Mouse (Mus musculus): Measurements from ENCODE around the gene Morn4. TPM values are rescaled to one million over a fixed set of nuclear protein-coding genes. Genes with fewer than 3 reads are reported as not detected.
A peak's percentile ranks its signal among the peaks of the same experiment; 100 is the strongest.

Gene Morn4
- polyA plus RNA-seq, 1 experiment from 2014 or later = 38.1 TPM

DNA sequence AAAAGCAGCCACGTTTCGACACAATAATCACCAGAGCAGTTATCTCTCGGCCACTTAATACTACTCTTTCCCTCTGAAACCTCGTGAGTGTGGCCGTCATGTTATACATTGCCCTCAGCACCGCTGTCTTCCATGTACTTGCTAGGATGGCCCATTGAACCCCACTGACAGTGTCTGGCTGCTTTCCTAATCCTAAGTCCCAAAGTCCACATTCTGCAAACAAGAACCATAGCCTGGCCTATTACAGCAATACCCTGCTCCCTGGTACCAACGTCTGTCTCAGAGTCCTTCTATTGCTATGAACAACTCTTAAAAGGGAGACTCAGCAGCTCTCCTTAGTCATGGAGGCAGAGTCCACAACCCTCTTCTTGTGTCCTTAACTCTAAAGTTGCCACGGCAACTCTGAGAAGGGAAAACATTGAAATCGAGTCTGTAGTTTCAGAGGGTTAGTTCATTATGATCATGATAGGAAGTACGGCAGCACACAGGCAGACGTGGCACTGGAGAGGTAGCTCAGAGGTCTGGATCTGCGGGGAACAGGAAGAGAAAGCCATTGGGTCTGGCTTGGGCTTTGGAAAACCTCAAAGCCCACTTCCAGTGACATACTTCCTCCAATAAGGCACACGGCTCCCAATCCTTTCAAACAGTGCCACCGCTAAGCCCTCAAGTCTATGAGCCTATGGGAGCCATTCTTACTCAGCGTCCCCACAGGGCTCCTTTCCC lies 14.1 kb downstream of the Morn4 start:
- CTCF ChIA-PET = interaction anchor here (0.6 to 9.4 kb wide), 16 partner anchors 8 to 102 kb away, joined by 3 to 154 read pairs (median 8); partner anchors contain the start of genes 4933411K16Rik, Ankrd2, Hoga1 and Morn4
- in situ Hi-C loops (cut with MboI; ENCODE audit: low pct_unique_long_range_greater_than_20kb) = loop anchor here (5.0 kb wide), 1 partner anchor 40 kb away; no protein-coding TSS in a partner anchor
- no peak for DNase-seq (ENCODE audit: low read depth, low spot score)
- TF ChIP-seq CTCF (IDR thresholded peaks at IDR 0.05) = no peak
- peak; percentile 6 for ATAC-seq
- no peaks in the 10 kb centered on the region for H3K27me3 ChIP-seq
- POLR2A ChIA-PET = interaction anchor here (1.2 to 2.4 kb wide), 2 partner anchors 17 to 37 kb away, joined by 3 to 5 read pairs; no protein-coding TSS in a partner anchor

DNA sequence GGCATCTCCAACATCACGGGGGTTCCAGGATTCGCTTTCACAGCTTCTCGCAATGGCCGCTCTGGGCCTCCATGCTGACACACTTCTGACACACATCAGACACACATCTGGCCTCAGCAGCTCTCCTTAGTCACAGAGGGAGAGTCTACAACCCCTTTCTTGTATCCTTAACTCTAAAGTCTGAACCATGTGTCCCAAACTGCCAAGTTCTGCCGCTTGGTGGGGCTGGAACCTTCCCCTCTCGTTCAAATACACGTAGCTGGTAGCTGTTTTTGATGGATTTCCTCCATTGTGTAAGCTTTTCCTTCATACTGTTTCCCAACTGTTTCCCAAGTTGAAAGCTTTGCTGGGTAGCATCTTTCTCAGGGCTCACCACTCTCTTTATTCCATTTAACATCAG lies 14.9 kb downstream of the Morn4 start:
- ATAC-seq = no peak
- DNase-seq (ENCODE audit: low read depth, low spot score) = no peak
- POLR2A ChIA-PET = interaction anchor here (0.5 to 2.4 kb wide), 2 partner anchors 16 to 35 kb away, joined by 4 to 5 read pairs; no protein-coding TSS in a partner anchor

DNA sequence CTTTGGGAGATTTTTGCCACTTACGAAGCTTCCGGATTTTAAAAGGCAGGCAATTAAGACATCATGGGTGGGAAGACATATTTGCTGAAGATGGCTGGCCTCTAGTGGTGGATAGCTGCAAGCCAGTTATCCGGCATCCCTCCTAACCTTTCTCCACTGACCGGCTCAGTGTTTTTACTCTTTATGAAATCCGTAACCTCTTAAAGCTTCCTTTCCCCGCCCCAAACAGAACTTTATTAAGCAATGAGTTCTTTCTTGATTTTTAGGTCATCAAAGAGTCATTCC lies 17.0 kb downstream of the Morn4 start:
- in situ Hi-C loops (cut with MboI; ENCODE audit: low pct_unique_long_range_greater_than_20kb) = no loop called here

More for the DNA sequence above, 14.9 kb downstream of the Morn4 start:
- CTCF ChIA-PET = interaction anchor here (1.0 to 9.4 kb wide), 9 partner anchors 14 to 95 kb away, joined by 3 to 154 read pairs (median 23); partner anchors contain the start of genes Ankrd2, Hoga1 and Pi4k2a
- no peaks in the 10 kb centered on the region for H3K27me3 ChIP-seq
- in situ Hi-C loops (cut with MboI; ENCODE audit: low pct_unique_long_range_greater_than_20kb) = loop anchor here (5.0 kb wide), 1 partner anchor 39 kb away; no protein-coding TSS in a partner anchor
- no peak for TF ChIP-seq CTCF (IDR thresholded peaks at IDR 0.05)

DNA sequence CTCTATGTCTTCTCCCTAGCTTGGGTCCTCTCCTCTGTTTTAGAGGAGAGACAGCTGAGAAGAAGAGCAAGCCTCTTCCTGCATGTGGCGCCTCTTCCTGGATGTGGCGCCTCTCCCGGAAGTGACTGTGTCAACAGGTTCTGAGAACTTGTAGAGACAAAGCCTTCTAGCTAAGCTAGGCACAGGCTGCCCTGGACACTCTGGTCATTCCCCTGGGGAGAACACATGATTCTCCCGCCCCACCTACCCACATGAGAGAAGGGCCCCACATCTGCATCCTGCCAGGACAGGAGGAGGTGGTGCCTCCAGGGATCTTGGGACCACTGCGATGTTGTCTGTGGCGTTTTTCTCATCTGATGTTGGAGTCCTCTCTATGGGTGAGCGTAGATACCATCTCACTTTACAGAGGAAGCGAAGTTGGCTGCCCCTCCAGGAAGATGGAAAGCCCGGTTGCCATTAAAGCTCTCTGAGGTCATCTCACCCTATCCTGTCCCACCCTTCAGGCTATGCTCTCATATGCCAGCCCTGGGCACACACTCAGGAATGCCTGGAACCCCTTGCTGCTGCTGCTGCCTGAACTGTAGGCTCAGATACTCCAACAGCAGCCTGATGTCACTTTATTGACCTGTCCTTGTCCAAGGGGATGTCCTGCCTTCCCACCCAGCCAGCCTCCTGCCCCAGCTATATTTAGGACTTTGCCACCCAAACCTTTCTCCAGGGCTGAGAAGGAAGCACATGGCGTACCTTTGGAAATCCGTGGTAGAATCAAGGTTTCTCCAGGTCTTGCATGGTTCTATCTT lies 17.5 kb downstream of the Morn4 start:
- ChIA-PET CTCF (interaction anchor here (1.0 to 9.4 kb wide), 11 partner anchors 8 to 113 kb away, joined by 3 to 154 read pairs (median 4); partner anchors contain the start of genes 4933411K16Rik, Ankrd2 and Hoga1), POLR2A (interaction anchor here (1.1 to 1.6 kb wide), 3 partner anchors 13 to 30 kb away, joined by 3 to 4 read pairs (median 4); partner anchors contain the start of gene Pi4k2a)
- no peak for DNase-seq (ENCODE audit: low read depth, low spot score)
- TF ChIP-seq CTCF (IDR thresholded peaks at IDR 0.05) = no peak
- in situ Hi-C loops (cut with MboI; ENCODE audit: low pct_unique_long_range_greater_than_20kb) = no loop called here
- ATAC-seq = no peak
- H3K27me3 ChIP-seq = no peaks in the 10 kb centered on the region

More for the DNA sequence above, 17.0 kb downstream of the Morn4 start:
- ChIA-PET CTCF (interaction anchor here (0.8 to 9.4 kb wide), 13 partner anchors 8 to 114 kb away, joined by 3 to 154 read pairs (median 4); partner anchors contain the start of genes 4933411K16Rik, Ankrd2 and Hoga1), POLR2A (interaction anchor here (1.1 to 1.6 kb wide), 3 partner anchors 13 to 31 kb away, joined by 3 to 4 read pairs (median 4); partner anchors contain the start of gene Pi4k2a)
- no peaks in the 10 kb centered on the region for H3K27me3 ChIP-seq
- no peak for ATAC-seq
- DNase-seq (ENCODE audit: low read depth, low spot score) = no peak
- no peak for TF ChIP-seq CTCF (IDR thresholded peaks at IDR 0.05)

DNA sequence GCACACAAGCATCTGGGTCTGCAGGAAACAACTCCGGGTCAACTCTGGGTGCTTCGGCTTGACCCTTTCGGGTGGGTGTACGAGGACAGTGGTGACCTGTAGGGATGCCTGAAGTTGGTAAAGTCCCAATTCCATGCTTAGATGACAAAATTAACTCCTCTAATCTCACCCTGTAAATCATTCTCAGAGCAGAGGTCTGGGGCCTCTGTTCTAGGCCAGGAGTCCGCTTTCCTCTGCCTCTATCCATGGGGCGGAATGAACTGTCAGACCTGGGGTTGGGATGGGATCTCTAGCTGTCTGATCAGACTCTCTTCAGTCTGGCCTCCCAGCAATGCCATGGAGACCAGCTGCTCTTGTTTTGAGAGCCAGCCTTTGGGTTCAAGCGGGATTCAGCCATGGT lies 24.7 kb downstream of the Morn4 start:
- ATAC-seq (no peak), DNase-seq (ENCODE audit: low read depth, low spot score) (no peak)
- ChIA-PET CTCF (interaction anchor here (0.9 to 2.5 kb wide), 5 partner anchors 7 to 16 kb away, joined by 3 to 7 read pairs (median 3); partner anchors contain the start of gene Hoga1), POLR2A (interaction anchor here (0.7 kb wide), 1 partner anchor 19 kb away, joined by 3 read pairs; no protein-coding TSS in a partner anchor)
- TF ChIP-seq CTCF (IDR thresholded peaks at IDR 0.05) = no peak
- H3K27me3 ChIP-seq = no peaks in the 10 kb centered on the region
- in situ Hi-C loops (cut with MboI; ENCODE audit: low pct_unique_long_range_greater_than_20kb) = no loop called here

DNA sequence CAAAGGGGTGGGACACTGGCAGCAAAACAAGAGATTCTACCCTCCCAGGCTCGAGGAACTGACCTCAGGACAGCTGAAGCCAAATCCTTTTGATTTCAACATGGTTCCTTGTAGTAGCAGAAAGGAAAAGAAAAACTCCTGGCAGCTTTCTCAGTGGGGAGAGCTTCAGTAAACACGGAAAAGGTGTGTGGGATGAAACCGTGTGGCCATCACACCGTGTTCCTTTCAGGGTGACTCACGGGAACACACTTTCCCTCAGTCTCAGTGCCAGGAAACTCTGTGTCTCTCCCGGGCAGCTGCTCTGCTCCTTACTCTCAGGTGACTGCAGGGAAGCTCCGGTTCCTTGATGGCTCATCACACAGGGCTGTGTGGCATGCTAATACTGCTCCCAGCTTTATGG lies 27.7 kb downstream of the Morn4 start:
- ChIA-PET CTCF (interaction anchor here (1.2 to 5.5 kb wide), 4 partner anchors 13 to 32 kb away, joined by 3 to 47 read pairs (median 24); partner anchors contain the start of genes Ankrd2 and Hoga1), POLR2A (no interaction called here)
- no peak for TF ChIP-seq CTCF (IDR thresholded peaks at IDR 0.05)
- DNase-seq (ENCODE audit: low read depth, low spot score) = no peak
- peak; percentile 40 for ATAC-seq
- in situ Hi-C loops (cut with MboI; ENCODE audit: low pct_unique_long_range_greater_than_20kb) = no loop called here
- H3K27me3 ChIP-seq = no peaks in the 10 kb centered on the region

DNA sequence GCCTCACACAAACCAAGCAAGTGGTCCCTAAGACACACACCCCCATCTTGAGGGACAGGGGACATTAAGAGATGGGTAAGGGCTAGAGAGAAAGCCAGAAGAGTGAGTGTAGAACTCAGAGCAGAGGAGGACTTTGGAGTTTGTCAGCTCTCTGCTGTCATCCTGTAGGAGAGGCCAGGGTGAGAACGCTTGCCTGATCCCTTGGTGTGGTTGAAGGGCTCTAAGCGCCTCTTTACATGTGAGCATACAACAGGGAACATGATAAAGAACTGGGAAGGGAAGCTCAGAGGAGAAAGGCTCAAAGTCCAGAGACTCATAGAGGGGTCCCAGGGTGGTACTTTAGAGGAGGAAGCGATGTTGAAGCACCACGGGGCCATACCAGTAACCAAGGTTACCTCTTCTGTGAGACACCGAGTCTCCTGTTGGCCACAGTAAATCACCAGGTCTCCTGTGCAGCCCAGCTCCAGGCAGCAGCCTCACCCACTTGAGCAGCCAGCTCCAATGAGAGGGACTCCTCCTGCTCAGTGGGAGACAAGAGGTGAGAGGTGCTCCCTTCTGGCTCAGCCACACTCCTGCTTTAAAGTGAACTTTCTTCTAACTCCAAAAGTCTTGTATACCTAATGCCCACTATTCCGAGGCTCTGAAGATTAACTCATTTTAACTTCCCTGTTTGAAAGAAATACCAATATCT lies 29.3 kb downstream of the Morn4 start:
- no peak for DNase-seq (ENCODE audit: low read depth, low spot score)
- ChIA-PET CTCF (interaction anchor here (0.6 to 5.5 kb wide), 4 partner anchors 11 to 95 kb away, joined by 3 to 47 read pairs (median 24); partner anchors contain the start of genes Ankrd2 and Hoga1), POLR2A (interaction anchor here (1.5 kb wide), 1 partner anchor 12 kb away, joined by 4 read pairs; no protein-coding TSS in a partner anchor)
- no peak for ATAC-seq
- in situ Hi-C loops (cut with MboI; ENCODE audit: low pct_unique_long_range_greater_than_20kb) = no loop called here
- H3K27me3 ChIP-seq = no peaks in the 10 kb centered on the region
- no peak for TF ChIP-seq CTCF (IDR thresholded peaks at IDR 0.05)

DNA sequence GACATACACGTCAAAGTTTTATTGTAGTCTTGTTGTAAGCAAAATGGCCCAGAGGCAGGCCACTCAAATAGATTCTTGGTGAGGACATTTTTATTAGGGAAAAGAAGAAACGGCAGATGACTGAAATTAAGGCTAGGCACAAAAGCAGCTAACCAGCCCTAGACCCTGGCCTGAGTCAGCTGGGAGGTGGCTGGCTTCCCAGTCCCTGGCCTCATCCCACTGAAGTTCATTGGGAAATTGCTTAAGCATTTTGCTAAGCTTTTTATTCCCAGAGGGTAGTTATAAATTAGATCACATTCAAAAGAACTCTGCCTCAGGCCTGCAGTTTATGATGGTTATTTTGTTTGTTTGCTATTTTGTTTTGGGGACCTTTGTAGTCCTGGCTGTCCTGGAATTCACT lies 30.3 kb downstream of the Morn4 start:
- POLR2A ChIA-PET = interaction anchor here (1.1 to 1.5 kb wide), 2 partner anchors 11 to 13 kb away, joined by 3 to 4 read pairs; no protein-coding TSS in a partner anchor
- H3K27me3 ChIP-seq = no peaks in the 10 kb centered on the region
- ATAC-seq (no peak), DNase-seq (ENCODE audit: low read depth, low spot score) (no peak)
- in situ Hi-C loops (cut with MboI; ENCODE audit: low pct_unique_long_range_greater_than_20kb) = no loop called here
- CTCF ChIA-PET = interaction anchor here (0.8 to 5.5 kb wide), 5 partner anchors 8 to 20 kb away, joined by 3 to 47 read pairs (median 8); partner anchors contain the start of genes Ankrd2 and Hoga1
- TF ChIP-seq CTCF (IDR thresholded peaks at IDR 0.05) = no peak

DNA sequence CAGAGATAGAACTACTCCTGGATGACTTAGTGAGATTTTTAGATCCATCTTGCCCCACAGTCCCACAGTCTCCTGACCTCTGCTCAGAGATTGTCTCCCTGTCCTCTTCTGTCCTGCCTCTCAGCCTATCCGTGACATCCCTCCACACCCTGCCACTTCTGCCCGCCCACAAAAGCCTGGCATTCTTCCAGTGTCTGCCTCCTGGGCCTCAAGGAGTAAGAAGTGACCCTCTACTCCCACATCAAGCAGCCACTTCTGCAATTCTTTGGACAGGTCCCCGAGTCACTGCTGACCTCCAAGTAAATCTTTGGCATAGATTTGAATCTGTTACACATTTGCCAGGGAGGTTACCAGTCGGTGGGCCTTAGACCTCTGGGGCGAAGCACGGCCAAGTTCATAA lies 31.9 kb downstream of the Morn4 start:
- DNase-seq (ENCODE audit: low read depth, low spot score) (no peak), ATAC-seq (peak; percentile 10)
- ChIA-PET POLR2A (interaction anchor here (1.5 kb wide), 1 partner anchor 18 kb away, joined by 5 read pairs; no protein-coding TSS in a partner anchor), CTCF (interaction anchor here (5.5 kb wide), 1 partner anchor 8 kb away, joined by 35 read pairs; the partner anchor contains the start of gene Hoga1)
- H3K27me3 ChIP-seq = no peaks in the 10 kb centered on the region
- no peak for TF ChIP-seq CTCF (IDR thresholded peaks at IDR 0.05)
- in situ Hi-C loops (cut with MboI; ENCODE audit: low pct_unique_long_range_greater_than_20kb) = no loop called here
